Mouse (Mus musculus) hindbrain, embryonic 14.5 days (tissue): ENCODE data around the gene Tango6. TPM values are rescaled to one million over a fixed set of nuclear protein-coding genes. Genes with fewer than 3 reads are reported as not detected.
A peak's percentile ranks its signal among the peaks of the same experiment; 100 is the strongest.
"Not testable (repeated sequence)": the region's sequence is repeated elsewhere in the genome, so short reads cannot be mapped to it uniquely, and the experiment has no call there.

Experiments
- ATAC-seq: fragments of 200-750 bp; cut with Nextera tagmentation; 2 replicates; pipeline ENCODE4 v1.8.0; 2017; ENCODE audit warnings: moderate number of reproducible peaks, mild to moderate bottlenecking, moderate TSS enrichment, moderate library complexity; ENCODE audit not compliant: low FRiP score
- DNase-seq: peaks from one replicate; pipeline ENCODE4 v3.0.0-alpha.2; 2015; ENCODE audit warnings: low spot score
- H3K27ac ChIP-seq: fragments of 300-500 bp; sonication (generic); 2 replicates; pipeline ENCODE4 v1.5.1; 2014; ENCODE audit warnings: mild to moderate bottlenecking, moderate library complexity
- H3K27me3 ChIP-seq: fragments of 300-500 bp; sonication (generic); 2 replicates; pipeline ENCODE4 v1.6.1; 2014; ENCODE audit warnings: mild to moderate bottlenecking, low read length, mixed read lengths; ENCODE audit not compliant: control insufficient read depth, insufficient read depth
- H3K36me3 ChIP-seq: fragments of 300-500 bp; sonication (generic); replicated peaks from 2 replicates; pipeline ENCODE4 v1.6.1; 2014; ENCODE audit not compliant: control insufficient read depth, insufficient read depth
- H3K4me1 ChIP-seq: fragments of 300-500 bp; sonication (generic); replicated peaks from 2 replicates; pipeline ENCODE4 v1.6.1; 2014; ENCODE audit warnings: antibody characterized with exemption, low read length, mixed read lengths; ENCODE audit not compliant: control insufficient read depth, insufficient read depth
- H3K4me2 ChIP-seq: fragments of 300-500 bp; sonication (generic); replicated peaks from 2 replicates; pipeline ENCODE4 v1.6.1; 2014; ENCODE audit warnings: mild to moderate bottlenecking, moderate library complexity
- H3K4me3 ChIP-seq: fragments of 300-500 bp; sonication (generic); replicated peaks from 2 replicates; pipeline ENCODE4 v1.5.1; 2014; ENCODE audit warnings: mild to moderate bottlenecking, low read length
- H3K9ac ChIP-seq: fragments of 300-500 bp; sonication (generic); 2 replicates; pipeline ENCODE4 v1.6.1; 2014
- H3K9me3 ChIP-seq: fragments of 300-500 bp; sonication (generic); 2 replicates; pipeline ENCODE4 v1.6.1; 2016; ENCODE audit warnings: low read length; ENCODE audit not compliant: control insufficient read depth
- WGBS: fragments of 180-500 bp; shearing (Covaris S2); extraction: QIAGEN DNeasy Blood & Tissue Kit; methylation state at CpG from one replicate; pipeline ENCODE4 v1.1.7; 2014; 5-methylcytosine and 5-hydroxymethylcytosine counted together
- polyA plus RNA-seq: library from polyadenylated mRNA; unstranded; fragments of >200 nt; fragmentation: Nextera tagmentation; extraction: Ambion mirVana; gene quantifications from 2 replicates; pipeline ENCODE4 v1.2.1, GENCODE M21; 2014

The Tango6 gene
- polyA plus RNA-seq, 1 experiment from 2014 or later, result 4.7 TPM

DNA sequence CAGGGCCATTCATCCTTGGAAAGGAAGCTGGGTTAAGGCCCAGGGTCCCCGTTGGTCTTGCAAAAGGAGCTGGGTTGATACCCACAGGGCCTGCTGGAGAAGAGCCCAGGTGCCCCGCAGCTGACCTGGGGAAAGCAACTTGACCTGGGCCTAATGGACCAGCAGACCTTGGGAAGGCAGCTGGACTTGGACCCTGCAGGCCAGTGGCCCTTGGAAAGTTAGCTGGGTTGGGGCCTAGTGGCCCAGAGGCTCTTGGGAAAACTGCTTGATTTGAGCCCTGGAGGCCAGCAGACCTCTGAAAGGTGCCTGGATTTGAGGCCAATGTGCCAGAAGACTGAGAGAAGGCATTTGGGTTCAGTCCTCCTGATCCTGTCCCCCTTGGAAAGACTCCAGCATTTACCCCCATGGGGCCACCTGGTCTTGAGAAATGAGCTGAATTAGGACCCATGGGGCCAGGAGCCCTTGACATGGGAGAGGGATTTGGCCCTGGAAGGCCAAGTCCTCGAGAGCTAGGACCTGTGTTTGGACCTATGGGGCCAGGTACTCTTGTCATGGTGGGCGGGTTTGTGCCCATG is 202.0 kb downstream of the Tango6 start:
- not testable (repeated sequence) for H3K27ac ChIP-seq, H3K4me3 ChIP-seq, H3K9me3 ChIP-seq, H3K27me3 ChIP-seq, ATAC-seq, H3K4me2 ChIP-seq, DNase-seq, H3K4me1 ChIP-seq, H3K9ac ChIP-seq
- 95% methylated on average over 4 of the region's 4 CpGs for WGBS
- peaks cover 62% of the 10 kb centered on the region for H3K36me3 ChIP-seq

DNA sequence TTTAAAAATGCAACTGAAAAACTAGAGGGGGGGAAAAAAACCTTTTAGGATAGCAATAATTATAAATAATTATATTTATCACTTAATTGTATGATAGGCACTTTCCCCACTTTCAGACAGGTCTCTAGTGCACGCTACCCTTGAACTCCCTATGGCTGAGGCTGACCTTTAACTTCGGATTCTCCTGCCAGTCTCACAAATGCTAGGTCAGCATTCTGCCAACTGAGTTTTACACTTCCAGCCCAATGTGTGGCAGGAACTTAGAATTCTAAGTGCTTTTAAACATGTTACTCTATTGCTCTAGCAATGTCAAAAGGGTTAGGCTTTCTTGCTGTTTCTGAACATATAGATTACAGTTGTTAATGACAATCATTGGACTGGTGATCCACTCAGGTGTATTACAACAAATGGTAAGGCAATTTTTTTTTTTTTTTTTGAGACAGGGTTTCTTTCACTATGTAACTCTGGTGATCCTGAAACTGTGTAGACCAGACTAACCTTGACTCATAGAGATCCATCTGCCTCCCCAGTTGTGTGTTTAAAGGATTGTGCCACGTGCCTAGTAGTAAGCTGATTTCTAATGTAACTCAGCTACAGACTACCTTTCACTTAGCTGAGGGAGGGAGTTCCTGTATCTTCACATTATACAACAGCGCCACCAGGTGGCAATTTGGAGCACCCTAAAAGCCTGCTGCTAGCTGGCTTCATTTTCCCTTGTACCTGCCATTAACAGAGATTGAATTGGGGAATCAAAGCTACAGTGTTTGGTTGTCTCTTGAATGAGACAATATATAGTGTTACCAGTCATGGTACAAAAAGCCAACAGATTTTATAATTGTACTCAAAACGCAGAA is 204.7 kb downstream of the Tango6 start:
- peak; percentile 92 for DNase-seq
- no peak overlapping the region for H3K9ac ChIP-seq
- 51% methylated on average over 5 of the region's 5 CpGs for WGBS
- no peaks in the 10 kb centered on the region for H3K9me3 ChIP-seq
- ATAC-seq, result peak; percentile 65; the same call in 1 of the 2 replicates
- peaks cover 45% of the 10 kb centered on the region for H3K36me3 ChIP-seq
- H3K4me2 ChIP-seq, result no peak overlapping the region
- no peak overlapping the region for H3K4me3 ChIP-seq
- H3K27ac ChIP-seq, result no peak overlapping the region
- no peaks in the 10 kb centered on the region for H3K27me3 ChIP-seq
- peaks cover 10% of the 10 kb centered on the region for H3K4me1 ChIP-seq

- H3K4me1 ChIP-seq, result peaks cover 10% of the 10 kb centered on the region
- H3K27ac ChIP-seq, result no peak overlapping the region
- peaks cover 33% of the 10 kb centered on the region for H3K36me3 ChIP-seq
- H3K9me3 ChIP-seq, result no peaks in the 10 kb centered on the region
- ATAC-seq, result no peak
- no peak for DNase-seq
- H3K27me3 ChIP-seq, result no peaks in the 10 kb centered on the region
- no peak overlapping the region for H3K4me3 ChIP-seq
- H3K9ac ChIP-seq, result no peak overlapping the region
- H3K4me2 ChIP-seq, result no peak overlapping the region
- 97% methylated on average over 3 of the region's 3 CpGs for WGBS
Observed at GRCm38 (mm10) chr8:106888803-106889202, 205.9 kb downstream of the Tango6 start.

- DNase-seq, result no peak
- H3K4me3 ChIP-seq, result peak overlapping the region; percentile 95
- peaks cover 23% of the 10 kb centered on the region for H3K36me3 ChIP-seq
- H3K9me3 ChIP-seq, result no peaks in the 10 kb centered on the region
- peak overlapping the region; percentile 84 for H3K4me2 ChIP-seq
- peaks cover 19% of the 10 kb centered on the region for H3K4me1 ChIP-seq
- H3K27ac ChIP-seq, result peak overlapping the region; percentile 96
- peak overlapping the region; percentile 93 for H3K9ac ChIP-seq
- no peaks in the 10 kb centered on the region for H3K27me3 ChIP-seq
- ATAC-seq, result no peak
- WGBS, result under 1% methylated on average over 15 of the region's 15 CpGs
Observed at GRCm38 (mm10) chr8:106892210-106892805, 209.4 kb downstream of the Tango6 start.

DNA sequence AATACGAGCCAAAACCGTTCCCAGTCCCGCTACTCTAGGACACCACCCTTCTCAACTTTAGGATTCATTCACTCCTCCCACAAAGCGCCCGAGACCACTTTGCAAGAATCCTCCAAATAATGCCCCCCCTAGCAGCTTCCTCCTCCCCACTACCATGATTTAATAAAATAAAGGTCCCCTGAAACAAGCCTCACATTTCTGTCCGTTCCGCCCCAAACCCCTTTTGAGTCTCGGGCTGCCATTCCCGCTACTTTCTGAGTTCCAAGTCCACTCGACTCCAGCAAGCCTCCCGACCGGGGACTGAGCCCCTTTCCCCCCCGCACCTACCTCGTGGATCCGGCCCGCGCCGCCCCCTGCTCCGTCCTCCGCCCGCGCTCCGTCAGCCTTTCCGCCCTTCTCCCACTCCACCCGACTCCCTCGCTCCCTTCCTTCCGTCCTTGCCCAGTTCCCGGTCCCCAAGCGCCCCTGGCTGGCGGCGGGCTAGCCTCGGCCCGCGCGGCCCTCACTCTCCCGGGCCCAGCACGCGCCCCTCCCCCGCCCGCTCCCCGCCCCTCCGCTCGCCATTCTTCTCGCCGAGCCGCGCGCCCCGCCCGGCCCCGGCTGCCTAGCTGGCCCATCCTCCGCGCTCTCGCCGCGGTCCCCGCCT is 210.1 kb downstream of the Tango6 start:
- peak overlapping the region; percentile 84 for H3K4me2 ChIP-seq
- H3K4me1 ChIP-seq, result peaks cover 19% of the 10 kb centered on the region
- H3K4me3 ChIP-seq, result peak overlapping the region; percentile 95
- peak overlapping the region; percentile 93 for H3K9ac ChIP-seq
- H3K27me3 ChIP-seq, result no peaks in the 10 kb centered on the region
- peaks cover 29% of the 10 kb centered on the region for H3K36me3 ChIP-seq
- WGBS, result under 1% methylated on average over 48 of the region's 57 CpGs
- H3K27ac ChIP-seq, result peak overlapping the region; percentile 96
- DNase-seq (peak; percentile 42), ATAC-seq (peak; percentile 87)
- H3K9me3 ChIP-seq, result no peaks in the 10 kb centered on the region

DNA sequence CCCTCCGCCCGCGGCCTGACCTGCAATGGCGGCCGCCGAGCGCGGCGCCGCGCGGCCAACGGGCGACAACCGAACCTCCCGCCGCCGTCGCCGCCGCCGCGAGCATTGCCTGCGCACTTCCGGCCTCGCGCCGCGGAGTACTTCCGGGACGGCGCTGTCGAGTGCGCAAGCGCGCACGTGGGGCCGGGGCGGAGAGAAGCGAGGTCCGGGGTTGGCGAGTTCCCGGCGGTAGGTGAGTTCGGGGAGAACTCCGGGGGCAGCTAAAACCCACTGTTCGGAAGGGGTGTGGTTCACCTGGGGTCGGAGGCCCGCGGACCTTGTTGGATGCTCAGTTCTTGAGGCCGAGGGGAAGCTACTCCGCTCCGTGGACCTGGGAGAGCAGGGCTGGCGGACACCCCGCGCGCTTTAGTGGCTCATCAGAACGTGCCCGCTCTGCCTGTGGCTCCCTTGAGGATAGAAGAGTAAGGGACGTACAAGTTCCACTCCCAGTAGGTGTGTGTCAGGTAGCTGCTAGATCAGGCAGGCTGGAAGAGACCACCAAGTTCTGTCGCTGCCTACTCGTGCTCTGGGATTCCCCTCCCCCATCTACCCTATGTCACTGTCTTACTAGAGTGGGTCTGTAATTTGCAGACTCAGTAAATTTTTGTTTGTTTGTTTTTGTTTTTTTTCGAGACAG is 210.8 kb downstream of the Tango6 start, which contains the start of gene Utp4:
Gene Utp4 (plus strand): TSS at position 156 of the 676 bp plus-strand sequence.
- DNase-seq (peak; percentile 89), ATAC-seq (peak; percentile 94)
- no peaks in the 10 kb centered on the region for H3K9me3 ChIP-seq
- under 1% methylated on average over 63 of the region's 63 CpGs for WGBS
- H3K9ac ChIP-seq, result peak within 1 kb of the TSS; percentile 93
- H3K27ac ChIP-seq, result peak within 1 kb of the TSS; percentile 96
- H3K27me3 ChIP-seq, result no peaks in the 10 kb centered on the region
- H3K4me1 ChIP-seq, result peaks cover 19% of the 10 kb centered on the region
- peak within 1 kb of the TSS; percentile 84 for H3K4me2 ChIP-seq
- H3K36me3 ChIP-seq, result peaks cover 36% of the 10 kb centered on the region
- peak within 1 kb of the TSS; percentile 95 for H3K4me3 ChIP-seq

DNA sequence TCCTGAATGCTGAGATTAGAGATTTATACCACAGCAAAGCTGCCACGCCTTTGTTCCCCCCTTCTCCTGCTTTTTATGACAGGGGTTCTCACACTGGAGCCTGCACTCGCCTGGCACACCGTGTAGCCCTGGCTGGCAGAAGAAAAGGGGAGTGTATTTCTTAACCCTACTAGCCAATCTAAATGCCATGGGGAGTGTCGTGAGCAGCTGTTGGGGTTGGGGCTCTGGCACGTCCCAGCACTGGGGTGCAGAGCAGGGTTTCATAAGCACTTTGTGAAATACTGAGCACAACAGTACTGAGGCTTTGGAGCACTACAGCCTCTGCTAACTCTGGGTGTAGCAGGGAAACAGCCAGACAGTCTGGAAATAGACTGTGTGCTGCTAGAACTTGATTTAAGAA is 216.6 kb downstream of the Tango6 start:
- H3K36me3 ChIP-seq, result peaks cover 93% of the 10 kb centered on the region

More for the DNA sequence above, 216.6 kb downstream of the Tango6 start:
- Histone ChIP-seq H3K9ac (no peak overlapping the region), H3K4me2 (no peak overlapping the region), H3K27ac (no peak overlapping the region), H3K4me3 (no peak overlapping the region), H3K4me1 (peaks cover 3% of the 10 kb centered on the region), H3K9me3 (no peaks in the 10 kb centered on the region), H3K27me3 (no peaks in the 10 kb centered on the region)
- ATAC-seq, result no peak
- WGBS, result 93% methylated on average over 5 of the region's 5 CpGs
- no peak for DNase-seq
